Mouse (Mus musculus) hindbrain, embryonic 13.5 days (tissue): Measurements from ENCODE around the gene Grhl3. TPM values are rescaled to one million over a fixed set of nuclear protein-coding genes. Genes with fewer than 3 reads are reported as not detected.

ENCODE experiments used
- ATAC-seq: fragments of 200-750 bp; cut with Nextera tagmentation; 2 replicates; pipeline ENCODE4 v1.8.0; 2017; ENCODE audit warnings: moderate TSS enrichment; ENCODE audit not compliant: low FRiP score
- H3K27ac ChIP-seq: fragments of 300-500 bp; sonication (generic); 2 replicates; pipeline ENCODE4 v1.5.1; 2015; ENCODE audit warnings: inconsistent platforms, mild to moderate bottlenecking, moderate library complexity
- H3K27me3 ChIP-seq: fragments of 300-500 bp; sonication (generic); 2 replicates; pipeline ENCODE4 v1.6.1; 2015; ENCODE audit warnings: mild to moderate bottlenecking, inconsistent platforms
- H3K36me3 ChIP-seq: fragments of 300-500 bp; sonication (generic); 2 replicates; pipeline ENCODE4 v1.6.1; 2015; ENCODE audit warnings: mild to moderate bottlenecking, inconsistent platforms
- H3K4me1 ChIP-seq: fragments of 300-500 bp; sonication (generic); replicated peaks from 2 replicates; pipeline ENCODE4 v1.6.1; 2015; ENCODE audit warnings: inconsistent platforms
- H3K4me2 ChIP-seq: fragments of 300-500 bp; sonication (generic); 2 replicates; pipeline ENCODE4 v1.6.1; 2015; ENCODE audit warnings: inconsistent platforms, mild to moderate bottlenecking, moderate library complexity
- H3K4me3 ChIP-seq: fragments of 300-500 bp; sonication (generic); 2 replicates; pipeline ENCODE4 v1.5.1; 2015; ENCODE audit warnings: mild to moderate bottlenecking, inconsistent platforms
- H3K9ac ChIP-seq: fragments of 300-500 bp; sonication (generic); 2 replicates; pipeline ENCODE4 v1.6.1; 2015; ENCODE audit warnings: mild to moderate bottlenecking, inconsistent platforms
- H3K9me3 ChIP-seq: fragments of 300-500 bp; sonication (generic); 2 replicates; pipeline ENCODE4 v1.6.1; 2016; ENCODE audit warnings: inconsistent platforms
- WGBS: fragments of 180-500 bp; shearing (Covaris S2); methylation state at CpG from one replicate; pipeline ENCODE4 v1.1.7; 2015; 5-methylcytosine and 5-hydroxymethylcytosine counted together
- polyA plus RNA-seq: library from polyadenylated mRNA; unstranded; fragments of >200 nt; fragmentation: Nextera tagmentation; extraction: Ambion mirVana; gene quantifications from 2 replicates; pipeline ENCODE4 v1.2.1, GENCODE M21; 2015

The Grhl3 gene
- polyA plus RNA-seq, 1 experiment from 2014 or later: 0.90 TPM

- H3K4me2 ChIP-seq: peak overlapping the region; percentile 56
- H3K9me3 ChIP-seq: no peaks in the 10 kb centered on the region
- ATAC-seq: peak; percentile 43; the same call in 1 of the 2 replicates
- no peak overlapping the region for H3K27ac ChIP-seq
- WGBS: 11% methylated on average over 32 of the region's 32 CpGs
- H3K9ac ChIP-seq: peak overlapping the region; percentile 61
- peaks cover 74% of the 10 kb centered on the region for H3K27me3 ChIP-seq
- H3K36me3 ChIP-seq: no peaks in the 10 kb centered on the region
- H3K4me1 ChIP-seq: peaks cover 80% of the 10 kb centered on the region
- peak overlapping the region; percentile 34 for H3K4me3 ChIP-seq
These were observed 3.0 kb downstream of the Grhl3 start for GRCm38 (mm10) chr4:135570152-135571036.

GRCm38 (mm10) chr4:135569201-135569600 is 4.2 kb downstream of the Grhl3 start:
- H3K9me3 ChIP-seq: no peaks in the 10 kb centered on the region
- H3K36me3 ChIP-seq: no peaks in the 10 kb centered on the region
- H3K4me1 ChIP-seq: peaks cover 85% of the 10 kb centered on the region
- ATAC-seq: no peak
- H3K27me3 ChIP-seq: peaks cover 62% of the 10 kb centered on the region
- H3K9ac ChIP-seq: no peak overlapping the region
- no peak overlapping the region for H3K4me2 ChIP-seq
- no peak overlapping the region for H3K4me3 ChIP-seq
- WGBS: 7% methylated on average over 11 of the region's 11 CpGs
- H3K27ac ChIP-seq: no peak overlapping the region

GRCm38 (mm10) chr4:135567484-135567883 is 5.9 kb downstream of the Grhl3 start:
- WGBS: 46% methylated on average over 8 of the region's 8 CpGs
- Histone ChIP-seq H3K4me3 (no peak overlapping the region), H3K9me3 (no peaks in the 10 kb centered on the region), H3K27ac (no peak overlapping the region; the same call in 1 of the 2 replicates), H3K4me2 (no peak overlapping the region), H3K27me3 (peaks cover 54% of the 10 kb centered on the region), H3K9ac (peak overlapping the region; percentile 19), H3K4me1 (peaks cover 68% of the 10 kb centered on the region), H3K36me3 (no peaks in the 10 kb centered on the region)
- ATAC-seq: no peak

- Histone ChIP-seq H3K27me3 (peaks cover 49% of the 10 kb centered on the region), H3K9ac (peak overlapping the region; percentile 19), H3K36me3 (no peaks in the 10 kb centered on the region), H3K27ac (no peak overlapping the region; the same call in 1 of the 2 replicates), H3K4me2 (no peak overlapping the region), H3K4me1 (peaks cover 67% of the 10 kb centered on the region), H3K9me3 (no peaks in the 10 kb centered on the region), H3K4me3 (no peak overlapping the region)
- no peak for ATAC-seq
- WGBS: 41% methylated on average over 11 of the region's 11 CpGs
These were observed 6.4 kb downstream of the Grhl3 start for GRCm38 (mm10) chr4:135567042-135567441.

GRCm38 (mm10) chr4:135565400-135565799 is 8.0 kb downstream of the Grhl3 start:
- 55% methylated on average over 9 of the region's 9 CpGs for WGBS
- H3K9me3 ChIP-seq: no peaks in the 10 kb centered on the region
- no peak overlapping the region for H3K4me2 ChIP-seq
- no peak overlapping the region for H3K27ac ChIP-seq
- H3K4me1 ChIP-seq: peaks cover 50% of the 10 kb centered on the region
- ATAC-seq: no peak
- no peak overlapping the region for H3K9ac ChIP-seq
- H3K27me3 ChIP-seq: peaks cover 33% of the 10 kb centered on the region
- H3K4me3 ChIP-seq: no peak overlapping the region
- H3K36me3 ChIP-seq: no peaks in the 10 kb centered on the region

- H3K4me1 ChIP-seq: peaks cover 34% of the 10 kb centered on the region
- H3K9ac ChIP-seq: no peak overlapping the region
- no peak overlapping the region for H3K4me3 ChIP-seq
- no peak overlapping the region for H3K4me2 ChIP-seq
- WGBS: 63% methylated on average over 2 of the region's 2 CpGs
- no peaks in the 10 kb centered on the region for H3K36me3 ChIP-seq
- no peaks in the 10 kb centered on the region for H3K9me3 ChIP-seq
- H3K27me3 ChIP-seq: peaks cover 18% of the 10 kb centered on the region
- H3K27ac ChIP-seq: no peak overlapping the region
- ATAC-seq: no peak
These were observed 9.6 kb downstream of the Grhl3 start for GRCm38 (mm10) chr4:135563794-135564193.

GRCm38 (mm10) chr4:135549323-135549722 is 24.1 kb downstream of the Grhl3 start:
- 73% methylated on average over 6 of the region's 6 CpGs for WGBS
- H3K27me3 ChIP-seq: no peaks in the 10 kb centered on the region
- H3K4me1 ChIP-seq: peaks cover 65% of the 10 kb centered on the region
- H3K4me2 ChIP-seq: no peak overlapping the region
- H3K27ac ChIP-seq: no peak overlapping the region
- H3K9ac ChIP-seq: no peak overlapping the region
- no peak for ATAC-seq
- H3K9me3 ChIP-seq: no peaks in the 10 kb centered on the region
- H3K4me3 ChIP-seq: no peak overlapping the region
- H3K36me3 ChIP-seq: no peaks in the 10 kb centered on the region

- Histone ChIP-seq H3K4me1 (peaks cover 66% of the 10 kb centered on the region), H3K36me3 (no peaks in the 10 kb centered on the region), H3K27me3 (no peaks in the 10 kb centered on the region), H3K27ac (no peak overlapping the region), H3K4me2 (no peak overlapping the region), H3K4me3 (no peak overlapping the region), H3K9me3 (no peaks in the 10 kb centered on the region), H3K9ac (no peak overlapping the region)
- ATAC-seq: no peak
- 42% methylated on average over 9 of the region's 9 CpGs for WGBS
These were observed 24.8 kb downstream of the Grhl3 start for GRCm38 (mm10) chr4:135548521-135549077.

- H3K4me2 ChIP-seq: no peak overlapping the region
- no peak overlapping the region for H3K27ac ChIP-seq
- H3K9ac ChIP-seq: no peak overlapping the region
- peaks cover 61% of the 10 kb centered on the region for H3K4me1 ChIP-seq
- ATAC-seq: no peak
- H3K27me3 ChIP-seq: no peaks in the 10 kb centered on the region
- no peaks in the 10 kb centered on the region for H3K36me3 ChIP-seq
- no peaks in the 10 kb centered on the region for H3K9me3 ChIP-seq
- 24% methylated on average over 7 of the region's 7 CpGs for WGBS
- no peak overlapping the region for H3K4me3 ChIP-seq
These were observed 25.3 kb downstream of the Grhl3 start for GRCm38 (mm10) chr4:135548108-135548507.

GRCm38 (mm10) chr4:135547551-135547950 is 25.9 kb downstream of the Grhl3 start:
- no peaks in the 10 kb centered on the region for H3K27me3 ChIP-seq
- H3K4me1 ChIP-seq: peaks cover 55% of the 10 kb centered on the region
- no peaks in the 10 kb centered on the region for H3K36me3 ChIP-seq
- H3K27ac ChIP-seq: no peak overlapping the region
- no peaks in the 10 kb centered on the region for H3K9me3 ChIP-seq
- WGBS: 55% methylated on average over 14 of the region's 14 CpGs
- no peak overlapping the region for H3K4me2 ChIP-seq
- no peak for ATAC-seq
- H3K9ac ChIP-seq: no peak overlapping the region
- H3K4me3 ChIP-seq: no peak overlapping the region

GRCm38 (mm10) chr4:135546793-135547192 is 26.6 kb downstream of the Grhl3 start:
- ATAC-seq: no peak
- H3K4me3 ChIP-seq: no peak overlapping the region
- no peak overlapping the region for H3K4me2 ChIP-seq
- peaks cover 48% of the 10 kb centered on the region for H3K4me1 ChIP-seq
- no peak overlapping the region for H3K27ac ChIP-seq
- H3K36me3 ChIP-seq: no peaks in the 10 kb centered on the region
- H3K27me3 ChIP-seq: no peaks in the 10 kb centered on the region
- H3K9ac ChIP-seq: no peak overlapping the region
- no peaks in the 10 kb centered on the region for H3K9me3 ChIP-seq
- 87% methylated on average over 4 of the region's 4 CpGs for WGBS

GRCm38 (mm10) chr4:135546008-135546407 is 27.4 kb downstream of the Grhl3 start:
- Histone ChIP-seq H3K4me2 (no peak overlapping the region), H3K9me3 (no peaks in the 10 kb centered on the region), H3K27me3 (no peaks in the 10 kb centered on the region), H3K4me1 (peaks cover 44% of the 10 kb centered on the region), H3K27ac (no peak overlapping the region), H3K4me3 (no peak overlapping the region), H3K36me3 (no peaks in the 10 kb centered on the region), H3K9ac (no peak overlapping the region)
- WGBS: 90% methylated on average over 7 of the region's 7 CpGs
- ATAC-seq: no peak
